Mouse (Mus musculus): ENCODE data around the gene Gm8947. TPM values are rescaled to one million over a fixed set of nuclear protein-coding genes. Genes with fewer than 3 reads are reported as not detected.
"Not testable (repeated sequence)": the region's sequence is repeated elsewhere in the genome, so short reads cannot be mapped to it uniquely, and the experiment has no call there.

Gene Gm8947
- polyA plus RNA-seq, 1 experiment from 2014 or later = 0.16 TPM

- H3K4me1 ChIP-seq (replicated peaks; ENCODE audit: control insufficient read depth, insufficient read depth, low read length); H3K27me3 ChIP-seq (ENCODE audit: control insufficient read depth, insufficient read depth, low read length); H3K36me3 ChIP-seq (ENCODE audit: control insufficient read depth, insufficient read depth, low read length); H3K27ac ChIP-seq (ENCODE audit: low read depth, low read length); DNase-seq (ENCODE audit: low spot score); ATAC-seq (replicated peaks; ENCODE audit: low FRiP score); H3K9ac ChIP-seq (ENCODE audit: low read length); H3K4me3 ChIP-seq (ENCODE audit: low read depth, low read length); H3K4me2 ChIP-seq (ENCODE audit: low read depth, low read length, severe bottlenecking); H3K9me3 ChIP-seq (ENCODE audit: control insufficient read depth, low read length): not testable (repeated sequence)
- WGBS = 95% methylated on average over 14 of the region's 15 CpGs
Observed at GRCm38 (mm10) chr1:151192739-151193138, 563 bp downstream of the Gm8947 start.

DNA sequence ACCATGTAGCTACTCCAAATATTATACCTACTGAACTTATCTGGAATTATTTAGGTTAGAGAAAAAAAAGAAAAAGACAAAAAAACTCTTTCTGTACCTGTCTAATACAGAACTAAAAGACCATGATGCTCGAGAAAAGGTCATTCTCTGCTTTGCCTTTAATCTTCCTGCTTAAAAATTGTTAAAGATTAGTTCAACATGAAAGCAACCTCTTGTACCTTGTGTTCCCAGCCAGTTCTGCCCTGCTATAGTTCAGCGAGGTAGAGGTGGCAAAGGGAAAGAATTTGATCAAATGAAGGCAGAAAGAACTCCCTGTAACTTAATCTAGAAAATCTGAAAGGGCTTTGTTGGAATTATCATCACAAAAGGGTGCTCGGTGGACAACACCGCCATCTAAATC, 3.8 kb downstream of the Gm8947 start:
- not testable (repeated sequence) for H3K36me3 ChIP-seq (ENCODE audit: control insufficient read depth, insufficient read depth, low read length); H3K27me3 ChIP-seq (ENCODE audit: control insufficient read depth, insufficient read depth, low read length); DNase-seq (ENCODE audit: low spot score); H3K4me1 ChIP-seq (replicated peaks; ENCODE audit: control insufficient read depth, insufficient read depth, low read length); H3K4me3 ChIP-seq (ENCODE audit: low read depth, low read length); ATAC-seq (replicated peaks; ENCODE audit: low FRiP score); H3K9me3 ChIP-seq (ENCODE audit: control insufficient read depth, low read length); H3K27ac ChIP-seq (ENCODE audit: low read depth, low read length); H3K4me2 ChIP-seq (ENCODE audit: low read depth, low read length, severe bottlenecking); H3K9ac ChIP-seq (ENCODE audit: low read length)
- 57% methylated on average over 4 of the region's 4 CpGs for WGBS

- H3K27me3 ChIP-seq (ENCODE audit: control insufficient read depth, insufficient read depth, low read length); H3K36me3 ChIP-seq (ENCODE audit: control insufficient read depth, insufficient read depth, low read length); H3K4me1 ChIP-seq (replicated peaks; ENCODE audit: control insufficient read depth, insufficient read depth, low read length); H3K27ac ChIP-seq (ENCODE audit: low read depth, low read length); H3K4me2 ChIP-seq (ENCODE audit: low read depth, low read length, severe bottlenecking); DNase-seq (ENCODE audit: low spot score); H3K9me3 ChIP-seq (ENCODE audit: control insufficient read depth, low read length); ATAC-seq (replicated peaks; ENCODE audit: low FRiP score); H3K4me3 ChIP-seq (ENCODE audit: low read depth, low read length); H3K9ac ChIP-seq (ENCODE audit: low read length): not testable (repeated sequence)
- WGBS = 83% methylated on average over 3 of the region's 3 CpGs
Observed at GRCm38 (mm10) chr1:151196690-151197089, 4.5 kb downstream of the Gm8947 start.

DNA sequence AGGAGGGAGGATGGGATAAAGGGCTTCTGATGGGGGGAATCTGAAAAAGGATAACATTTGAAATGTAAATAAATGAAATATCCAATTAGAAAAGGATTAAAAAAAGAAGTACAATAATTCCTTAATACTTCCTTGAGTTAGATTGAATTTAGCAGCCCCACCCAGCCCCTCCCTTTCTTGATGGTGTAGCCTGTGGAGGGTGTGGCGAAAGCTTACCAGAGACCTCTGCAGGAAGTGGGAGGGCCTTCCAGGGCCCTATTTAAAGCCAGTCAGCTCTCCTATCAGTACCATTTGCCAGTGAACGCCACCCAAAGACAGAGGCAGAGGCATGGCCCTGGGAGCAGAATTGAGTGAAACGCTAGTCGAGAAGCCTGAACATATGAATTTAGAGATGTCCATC, 5.9 kb downstream of the Gm8947 start, which contains the start of gene Gm47995:
Gene Gm47995, plus strand, starts transcription at position 329 of the 400 bp plus-strand sequence.
- ATAC-seq (replicated peaks; ENCODE audit: low FRiP score); H3K9ac ChIP-seq (ENCODE audit: low read length); DNase-seq (ENCODE audit: low spot score); H3K9me3 ChIP-seq (ENCODE audit: control insufficient read depth, low read length); H3K27ac ChIP-seq (ENCODE audit: low read depth, low read length); H3K4me1 ChIP-seq (replicated peaks; ENCODE audit: control insufficient read depth, insufficient read depth, low read length); H3K36me3 ChIP-seq (ENCODE audit: control insufficient read depth, insufficient read depth, low read length); H3K4me2 ChIP-seq (ENCODE audit: low read depth, low read length, severe bottlenecking); H3K4me3 ChIP-seq (ENCODE audit: low read depth, low read length); H3K27me3 ChIP-seq (ENCODE audit: control insufficient read depth, insufficient read depth, low read length): not testable (repeated sequence)
- 90% methylated on average over 2 of the region's 4 CpGs for WGBS

- ATAC-seq (replicated peaks; ENCODE audit: low FRiP score) = 0 out of 2 replicates have a peak, but pooled peaks have one; percentile 46
- H3K27me3 ChIP-seq (ENCODE audit: control insufficient read depth, insufficient read depth, low read length) = not testable (repeated sequence)
Observed at GRCm38 (mm10) chr1:151200620-151201019, 8.4 kb downstream of the Gm8947 start.

DNA sequence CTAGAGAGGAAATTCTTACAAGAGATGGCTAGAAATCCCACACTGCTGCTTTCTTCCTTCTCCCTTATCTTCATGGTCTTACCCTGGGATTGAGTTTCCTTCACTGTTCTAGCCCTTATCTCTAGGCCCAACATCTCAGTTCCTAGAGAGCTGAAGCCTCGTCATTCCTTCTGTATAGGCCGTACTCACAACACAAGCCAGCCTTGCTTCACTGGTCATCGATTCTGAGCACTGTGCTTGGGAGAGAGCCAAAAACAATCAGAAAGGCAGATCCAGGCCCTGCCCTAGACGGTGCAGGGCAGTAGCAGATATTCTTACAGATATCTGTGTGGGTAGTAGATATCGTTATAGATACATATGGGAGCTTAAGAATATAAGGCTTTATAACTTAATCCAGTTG, 10.6 kb downstream of the Gm8947 start:
- H3K27me3 ChIP-seq (ENCODE audit: control insufficient read depth, insufficient read depth, low read length); ATAC-seq (replicated peaks; ENCODE audit: low FRiP score); H3K36me3 ChIP-seq (ENCODE audit: control insufficient read depth, insufficient read depth, low read length); H3K27ac ChIP-seq (ENCODE audit: low read depth, low read length); H3K4me3 ChIP-seq (ENCODE audit: low read depth, low read length); H3K9me3 ChIP-seq (ENCODE audit: control insufficient read depth, low read length); H3K4me1 ChIP-seq (replicated peaks; ENCODE audit: control insufficient read depth, insufficient read depth, low read length); H3K4me2 ChIP-seq (ENCODE audit: low read depth, low read length, severe bottlenecking); DNase-seq (ENCODE audit: low spot score); H3K9ac ChIP-seq (ENCODE audit: low read length): not testable (repeated sequence)
- WGBS = 89% methylated on average over 3 of the region's 5 CpGs

More at GRCm38 (mm10) chr1:151200620-151201019, 8.4 kb downstream of the Gm8947 start:
- H3K27ac ChIP-seq (ENCODE audit: low read depth, low read length); H3K4me3 ChIP-seq (ENCODE audit: low read depth, low read length); DNase-seq (ENCODE audit: low spot score); H3K36me3 ChIP-seq (ENCODE audit: control insufficient read depth, insufficient read depth, low read length); H3K9ac ChIP-seq (ENCODE audit: low read length); H3K4me2 ChIP-seq (ENCODE audit: low read depth, low read length, severe bottlenecking); H3K4me1 ChIP-seq (replicated peaks; ENCODE audit: control insufficient read depth, insufficient read depth, low read length); H3K9me3 ChIP-seq (ENCODE audit: control insufficient read depth, low read length): not testable (repeated sequence)

GRCm38 (mm10) chr1:151203818-151204217, 11.6 kb downstream of the Gm8947 start, which contains the start of gene 3110040M04Rik:
3110040M04Rik (plus strand) TSS chr1:151204121.
- no CpG with 5 or more reads among the region's 6 CpGs for WGBS
- H3K4me2 ChIP-seq (ENCODE audit: low read depth, low read length, severe bottlenecking); H3K27ac ChIP-seq (ENCODE audit: low read depth, low read length); H3K9me3 ChIP-seq (ENCODE audit: control insufficient read depth, low read length); DNase-seq (ENCODE audit: low spot score); H3K4me3 ChIP-seq (ENCODE audit: low read depth, low read length); H3K4me1 ChIP-seq (replicated peaks; ENCODE audit: control insufficient read depth, insufficient read depth, low read length); ATAC-seq (replicated peaks; ENCODE audit: low FRiP score); H3K36me3 ChIP-seq (ENCODE audit: control insufficient read depth, insufficient read depth, low read length); H3K27me3 ChIP-seq (ENCODE audit: control insufficient read depth, insufficient read depth, low read length); H3K9ac ChIP-seq (ENCODE audit: low read length): not testable (repeated sequence)

- H3K4me3 ChIP-seq (ENCODE audit: low read depth, low read length); H3K9ac ChIP-seq (ENCODE audit: low read length); H3K27me3 ChIP-seq (ENCODE audit: control insufficient read depth, insufficient read depth, low read length); H3K4me1 ChIP-seq (replicated peaks; ENCODE audit: control insufficient read depth, insufficient read depth, low read length); H3K27ac ChIP-seq (ENCODE audit: low read depth, low read length); H3K36me3 ChIP-seq (ENCODE audit: control insufficient read depth, insufficient read depth, low read length); DNase-seq (ENCODE audit: low spot score); H3K9me3 ChIP-seq (ENCODE audit: control insufficient read depth, low read length); H3K4me2 ChIP-seq (ENCODE audit: low read depth, low read length, severe bottlenecking): not testable (repeated sequence)
- 0 out of 2 replicates have a peak, but pooled peaks have one; percentile 51 for ATAC-seq (replicated peaks; ENCODE audit: low FRiP score)
- 82% methylated on average over 3 of the region's 5 CpGs for WGBS
Observed at GRCm38 (mm10) chr1:151208493-151208892, 16.3 kb downstream of the Gm8947 start.

GRCm38 (mm10) chr1:151208944-151209343, 16.8 kb downstream of the Gm8947 start:
- not testable (repeated sequence) for DNase-seq (ENCODE audit: low spot score); H3K4me2 ChIP-seq (ENCODE audit: low read depth, low read length, severe bottlenecking); H3K9ac ChIP-seq (ENCODE audit: low read length)

More at GRCm38 (mm10) chr1:151208944-151209343, 16.8 kb downstream of the Gm8947 start:
- H3K9me3 ChIP-seq (ENCODE audit: control insufficient read depth, low read length); H3K27me3 ChIP-seq (ENCODE audit: control insufficient read depth, insufficient read depth, low read length); ATAC-seq (replicated peaks; ENCODE audit: low FRiP score); H3K4me1 ChIP-seq (replicated peaks; ENCODE audit: control insufficient read depth, insufficient read depth, low read length); H3K27ac ChIP-seq (ENCODE audit: low read depth, low read length); H3K36me3 ChIP-seq (ENCODE audit: control insufficient read depth, insufficient read depth, low read length); H3K4me3 ChIP-seq (ENCODE audit: low read depth, low read length): not testable (repeated sequence)
